Mouse (Mus musculus) lung, postnatal 0 days (tissue): ENCODE results near the gene Gpsm3.

Experiments
- CTCF ChIP-seq: IDR thresholded peaks from 2 replicates; pipeline ENCODE4 v1.5.1; 2016; ENCODE audit warnings: antibody characterized with exemption, mild to moderate bottlenecking
- EP300 ChIP-seq: IDR thresholded peaks from 2 replicates; pipeline ENCODE4 v1.6.1; 2016; ENCODE audit warnings: antibody characterized with exemption, mild to moderate bottlenecking, control low read depth

DNA sequence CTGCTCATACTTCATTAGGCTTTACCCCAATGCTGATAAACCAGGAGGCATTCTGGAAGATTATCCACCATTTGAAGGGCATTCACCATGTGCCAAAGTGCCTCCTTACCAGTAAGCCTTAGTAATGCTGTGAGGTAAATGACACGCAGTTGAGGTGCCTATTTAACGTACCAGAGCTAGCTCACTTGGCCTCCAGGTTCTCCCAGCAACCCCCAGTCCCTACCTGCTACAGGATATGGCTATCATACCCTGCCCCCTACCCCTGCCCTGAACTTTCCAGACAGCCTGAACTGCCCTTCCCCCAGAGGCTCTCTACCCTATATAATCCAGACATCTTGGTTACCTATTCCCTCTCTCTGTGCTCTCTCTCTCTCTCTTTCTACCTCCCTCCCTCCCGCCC is 839 bp upstream of the Gpsm3 start:
- TF ChIP-seq EP300, result no peak
- no peak for TF ChIP-seq CTCF
